Mouse (Mus musculus) liver, embryonic 14.5 days (tissue): ENCODE measurements around the gene Tinagl1.

ENCODE experiments used
- CTCF ChIP-seq: IDR thresholded peaks from 2 replicates; pipeline ENCODE4 v1.5.1; 2016; ENCODE audit warnings: antibody characterized with exemption, low read depth, control low read depth
- EP300 ChIP-seq: IDR thresholded peaks from 2 replicates; pipeline ENCODE4 v1.6.1; 2016; ENCODE audit warnings: antibody characterized with exemption, low read depth

- no peak for TF ChIP-seq CTCF
- TF ChIP-seq EP300: no peak
Observed at GRCm38 (mm10) chr4:130148405-130148804, 26.5 kb downstream of the Tinagl1 start.
